Mouse (Mus musculus) neural tube, embryonic 15.5 days (tissue): Measurements from ENCODE around the gene D430042O09Rik. TPM values are rescaled to one million over a fixed set of nuclear protein-coding genes. Genes with fewer than 3 reads are reported as not detected.
A peak's percentile ranks its signal among the peaks of the same experiment; 100 is the strongest.
"Not testable (repeated sequence)": the region's sequence is repeated elsewhere in the genome, so short reads cannot be mapped to it uniquely, and the experiment has no call there.

Experiments
- ATAC-seq: fragments of 200-750 bp; cut with Nextera tagmentation; 2 replicates; pipeline ENCODE4 v1.8.0; 2017; ENCODE audit warnings: mild to moderate bottlenecking, moderate TSS enrichment, moderate library complexity; ENCODE audit not compliant: low FRiP score
- H3K27ac ChIP-seq: fragments of 300-500 bp; sonication (generic); replicated peaks from 2 replicates; pipeline ENCODE4 v1.5.1; 2015; ENCODE audit warnings: mild to moderate bottlenecking, inconsistent platforms
- H3K27me3 ChIP-seq: fragments of 300-500 bp; sonication (generic); replicated peaks from 2 replicates; pipeline ENCODE4 v1.6.1; 2015; ENCODE audit warnings: inconsistent platforms
- H3K36me3 ChIP-seq: fragments of 300-500 bp; sonication (generic); 2 replicates; pipeline ENCODE4 v1.6.1; 2015; ENCODE audit warnings: inconsistent platforms
- H3K4me1 ChIP-seq: fragments of 300-500 bp; sonication (generic); 2 replicates; pipeline ENCODE4 v1.6.1; 2015; ENCODE audit warnings: inconsistent platforms
- H3K4me2 ChIP-seq: fragments of 300-500 bp; sonication (generic); 2 replicates; pipeline ENCODE4 v1.6.1; 2015; ENCODE audit warnings: inconsistent platforms, mild to moderate bottlenecking, moderate library complexity
- H3K4me3 ChIP-seq: fragments of 300-500 bp; sonication (generic); replicated peaks from 2 replicates; pipeline ENCODE4 v1.5.1; 2015; ENCODE audit warnings: mild to moderate bottlenecking, inconsistent platforms
- H3K9ac ChIP-seq: fragments of 300-500 bp; sonication (generic); replicated peaks from 2 replicates; pipeline ENCODE4 v1.6.1; 2015; ENCODE audit warnings: mild to moderate bottlenecking, inconsistent platforms
- H3K9me3 ChIP-seq: fragments of 300-500 bp; sonication (generic); replicated peaks from 2 replicates; pipeline ENCODE4 v1.6.1; 2016; ENCODE audit warnings: inconsistent platforms
- WGBS: fragments of 180-500 bp; shearing (Covaris S2); methylation state at CpG from one replicate; pipeline ENCODE4 v1.1.7; 2015; ENCODE audit warnings: mixed read lengths; 5-methylcytosine and 5-hydroxymethylcytosine counted together
- polyA plus RNA-seq: library from polyadenylated mRNA; unstranded; fragments of >200 nt; fragmentation: Nextera tagmentation; extraction: Ambion mirVana; gene quantifications from 2 replicates; pipeline ENCODE4 v1.2.1, GENCODE M21; 2015

The D430042O09Rik gene
- polyA plus RNA-seq, 1 experiment from 2014 or later = 5.4 TPM

DNA sequence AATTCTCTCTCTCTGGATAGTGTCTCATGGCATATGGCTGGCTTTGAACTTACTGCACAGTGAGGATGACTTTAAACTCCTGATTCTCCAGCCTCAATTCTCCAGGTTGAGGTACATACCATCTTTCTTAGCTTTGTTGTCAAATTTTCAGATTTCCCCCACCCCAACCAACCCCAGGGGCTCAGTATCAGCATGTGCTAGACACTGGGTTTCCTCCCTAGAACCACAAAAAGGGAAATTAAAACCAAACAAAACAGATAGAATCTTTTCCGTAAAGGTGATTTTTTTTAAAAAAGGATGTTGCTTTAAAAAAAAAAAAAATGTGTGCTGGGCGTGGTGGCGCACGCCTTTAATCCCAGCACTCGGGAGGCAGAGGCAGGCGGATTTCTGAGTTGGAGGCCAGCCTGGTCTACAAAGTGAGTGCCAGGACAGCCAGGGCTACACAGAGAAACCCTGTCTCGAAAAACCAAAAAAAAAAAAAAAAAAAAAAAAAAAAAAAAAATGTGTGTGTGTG lies 5.9 kb downstream of the D430042O09Rik start:
- not testable (repeated sequence) for H3K4me3 ChIP-seq, ATAC-seq, H3K36me3 ChIP-seq, H3K9ac ChIP-seq, H3K4me2 ChIP-seq, H3K9me3 ChIP-seq, H3K4me1 ChIP-seq, H3K27me3 ChIP-seq, H3K27ac ChIP-seq
- 91% methylated on average over 7 of the region's 7 CpGs for WGBS

DNA sequence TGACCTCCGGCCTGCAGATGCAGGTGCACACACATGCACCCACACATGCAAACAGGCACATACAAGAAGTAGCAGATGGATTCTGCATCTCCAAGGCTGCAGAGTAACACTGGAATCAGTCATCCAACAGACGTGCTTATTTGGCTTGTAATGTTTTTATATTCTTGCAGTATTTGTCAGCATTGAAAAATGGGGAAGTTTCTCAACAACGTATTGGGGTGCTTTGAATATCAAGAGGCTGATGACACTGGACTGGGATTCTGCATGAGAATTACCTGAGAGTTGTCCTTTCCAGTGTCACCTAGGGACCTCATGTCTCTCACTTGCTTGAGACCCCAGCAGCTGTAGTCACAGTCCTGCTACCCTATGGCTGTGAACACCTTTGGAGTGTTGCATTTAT lies 7.1 kb downstream of the D430042O09Rik start:
- no peaks in the 10 kb centered on the region for H3K27me3 ChIP-seq
- H3K4me2 ChIP-seq = no peak overlapping the region
- WGBS = 92% methylated on average over 3 of the region's 3 CpGs
- ATAC-seq = no peak
- H3K9ac ChIP-seq = no peak overlapping the region
- no peak overlapping the region for H3K27ac ChIP-seq
- 0 out of 2 replicates have a peak, but pooled peaks cover under 1% of the 10 kb centered on the region for H3K4me1 ChIP-seq
- H3K4me3 ChIP-seq = no peak overlapping the region
- H3K9me3 ChIP-seq = no peaks in the 10 kb centered on the region
- H3K36me3 ChIP-seq = no peaks in the 10 kb centered on the region

DNA sequence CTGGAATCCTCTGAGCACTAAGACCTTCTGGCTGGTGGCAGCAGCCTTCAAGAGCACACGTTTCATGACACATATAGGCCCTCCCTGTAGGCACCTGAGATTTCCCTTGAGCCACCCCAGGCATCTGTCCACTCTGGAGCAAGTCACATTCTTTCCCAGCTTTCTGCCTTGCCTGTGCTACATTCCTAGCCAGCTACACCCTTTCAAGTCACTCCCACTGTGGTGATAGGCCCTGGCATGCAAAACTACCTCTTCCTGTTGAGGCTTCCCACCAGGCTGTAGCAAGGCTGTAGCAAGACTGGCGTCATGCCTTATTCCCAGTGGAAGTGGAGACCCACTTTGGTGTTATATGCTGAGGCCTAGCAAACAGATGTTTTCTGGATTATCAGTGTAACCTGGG lies 9.0 kb downstream of the D430042O09Rik start:
- Histone ChIP-seq H3K9me3 (no peaks in the 10 kb centered on the region), H3K4me1 (peaks cover 7% of the 10 kb centered on the region; the same call in 1 of the 2 replicates), H3K4me2 (no peak overlapping the region), H3K36me3 (no peaks in the 10 kb centered on the region), H3K4me3 (no peak overlapping the region), H3K27me3 (no peaks in the 10 kb centered on the region), H3K9ac (no peak overlapping the region), H3K27ac (no peak overlapping the region)
- 70% methylated on average over 2 of the region's 2 CpGs for WGBS
- no peak for ATAC-seq

DNA sequence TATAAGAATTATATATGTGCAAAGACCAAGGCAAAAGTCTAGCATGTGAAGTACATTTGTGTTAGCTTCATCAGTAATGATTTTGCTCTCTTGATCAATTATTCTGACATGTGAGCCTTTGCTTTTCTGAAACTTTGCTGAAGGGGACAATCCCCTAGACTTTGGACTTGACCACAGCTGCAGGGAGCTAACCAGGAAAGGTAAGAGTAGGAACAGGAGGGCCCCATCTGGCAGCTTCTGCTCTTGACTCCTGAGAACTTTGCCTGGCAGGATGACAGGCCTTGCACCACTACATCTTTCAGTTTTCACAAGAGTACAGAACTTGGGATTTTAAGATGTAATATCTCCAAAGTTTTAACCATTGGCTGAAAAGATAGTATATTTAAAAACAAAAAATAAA lies 9.9 kb downstream of the D430042O09Rik start:
- Histone ChIP-seq H3K4me2 (no peak overlapping the region), H3K4me1 (peaks cover 7% of the 10 kb centered on the region), H3K27me3 (no peaks in the 10 kb centered on the region), H3K9me3 (no peaks in the 10 kb centered on the region), H3K27ac (no peak overlapping the region), H3K36me3 (no peaks in the 10 kb centered on the region), H3K9ac (no peak overlapping the region), H3K4me3 (no peak overlapping the region)
- no peak for ATAC-seq

DNA sequence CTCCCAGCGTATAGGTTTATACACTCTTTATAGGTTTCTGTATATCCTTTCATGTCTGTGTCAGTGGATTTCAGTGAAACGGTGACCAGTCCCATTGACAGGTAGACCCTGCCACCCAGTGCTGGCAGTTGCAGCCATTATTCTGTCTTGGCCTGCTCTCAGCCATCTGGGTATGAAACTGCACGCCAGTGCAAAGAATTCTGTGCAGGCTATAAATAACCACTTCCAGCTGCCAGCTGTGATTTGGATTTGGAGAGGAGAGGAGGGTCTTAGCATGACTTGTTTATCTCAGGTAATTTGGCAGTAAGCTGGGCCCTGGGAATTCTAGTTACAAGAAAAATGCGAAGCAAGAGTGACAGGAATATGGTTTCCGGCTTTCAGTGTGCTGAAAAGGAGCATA lies 12.7 kb downstream of the D430042O09Rik start:
- H3K4me3 ChIP-seq = no peak overlapping the region
- no peaks in the 10 kb centered on the region for H3K27me3 ChIP-seq
- no peak overlapping the region for H3K4me2 ChIP-seq
- H3K9ac ChIP-seq = no peak overlapping the region
- no peak overlapping the region for H3K27ac ChIP-seq
- H3K9me3 ChIP-seq = no peaks in the 10 kb centered on the region
- WGBS = 61% methylated on average over 5 of the region's 5 CpGs
- H3K36me3 ChIP-seq = no peaks in the 10 kb centered on the region
- peaks cover 27% of the 10 kb centered on the region for H3K4me1 ChIP-seq
- ATAC-seq = no peak

DNA sequence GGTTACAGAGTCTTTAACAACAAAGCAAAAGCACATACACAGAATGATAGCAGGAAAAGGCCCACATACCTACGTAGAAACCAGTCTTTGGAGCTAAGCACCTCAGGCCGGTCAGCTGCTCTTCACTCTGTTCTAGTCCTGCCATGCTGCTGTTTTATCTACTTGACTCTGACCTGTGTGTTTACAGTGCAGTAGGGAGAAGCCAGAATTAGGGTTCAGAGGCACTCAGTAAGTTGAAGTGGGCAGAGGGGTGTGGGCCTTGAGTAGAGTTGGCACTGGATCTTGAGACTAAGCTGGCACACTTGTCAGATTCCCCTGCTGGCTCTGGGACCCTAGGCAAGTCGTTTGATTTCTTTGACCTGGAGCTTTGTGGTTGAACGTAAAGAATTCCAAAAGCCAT lies 13.3 kb downstream of the D430042O09Rik start:
- Histone ChIP-seq H3K27me3 (no peaks in the 10 kb centered on the region), H3K9me3 (no peaks in the 10 kb centered on the region), H3K36me3 (no peaks in the 10 kb centered on the region), H3K27ac (no peak overlapping the region), H3K4me3 (no peak overlapping the region), H3K4me2 (no peak overlapping the region), H3K4me1 (peaks cover 27% of the 10 kb centered on the region), H3K9ac (no peak overlapping the region)
- ATAC-seq = no peak
- WGBS = 85% methylated on average over 4 of the region's 4 CpGs

DNA sequence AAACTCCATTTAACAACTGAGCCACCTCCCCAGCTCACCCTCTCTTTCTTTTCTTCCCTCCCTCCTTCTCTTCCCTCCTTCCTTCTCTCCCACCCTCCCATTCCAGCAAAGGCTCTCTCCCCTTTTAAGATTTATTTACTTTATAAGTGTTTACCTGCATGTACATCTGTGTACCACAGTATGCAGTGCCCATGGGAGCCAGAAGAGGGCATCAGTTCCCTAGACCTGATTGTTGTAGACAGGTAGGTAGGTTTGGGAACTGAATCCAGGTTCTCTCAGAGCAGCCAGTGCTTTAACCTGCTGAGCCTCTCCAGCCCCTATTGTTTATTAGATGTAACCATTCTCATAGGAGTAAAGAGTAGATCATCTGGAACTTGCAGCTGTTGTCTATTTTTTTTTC lies 14.4 kb downstream of the D430042O09Rik start:
- Histone ChIP-seq H3K4me1 (peaks cover 27% of the 10 kb centered on the region), H3K4me2 (no peak overlapping the region), H3K36me3 (no peaks in the 10 kb centered on the region), H3K27me3 (no peaks in the 10 kb centered on the region), H3K4me3 (no peak overlapping the region), H3K9ac (no peak overlapping the region), H3K9me3 (no peaks in the 10 kb centered on the region), H3K27ac (no peak overlapping the region)
- no peak for ATAC-seq

DNA sequence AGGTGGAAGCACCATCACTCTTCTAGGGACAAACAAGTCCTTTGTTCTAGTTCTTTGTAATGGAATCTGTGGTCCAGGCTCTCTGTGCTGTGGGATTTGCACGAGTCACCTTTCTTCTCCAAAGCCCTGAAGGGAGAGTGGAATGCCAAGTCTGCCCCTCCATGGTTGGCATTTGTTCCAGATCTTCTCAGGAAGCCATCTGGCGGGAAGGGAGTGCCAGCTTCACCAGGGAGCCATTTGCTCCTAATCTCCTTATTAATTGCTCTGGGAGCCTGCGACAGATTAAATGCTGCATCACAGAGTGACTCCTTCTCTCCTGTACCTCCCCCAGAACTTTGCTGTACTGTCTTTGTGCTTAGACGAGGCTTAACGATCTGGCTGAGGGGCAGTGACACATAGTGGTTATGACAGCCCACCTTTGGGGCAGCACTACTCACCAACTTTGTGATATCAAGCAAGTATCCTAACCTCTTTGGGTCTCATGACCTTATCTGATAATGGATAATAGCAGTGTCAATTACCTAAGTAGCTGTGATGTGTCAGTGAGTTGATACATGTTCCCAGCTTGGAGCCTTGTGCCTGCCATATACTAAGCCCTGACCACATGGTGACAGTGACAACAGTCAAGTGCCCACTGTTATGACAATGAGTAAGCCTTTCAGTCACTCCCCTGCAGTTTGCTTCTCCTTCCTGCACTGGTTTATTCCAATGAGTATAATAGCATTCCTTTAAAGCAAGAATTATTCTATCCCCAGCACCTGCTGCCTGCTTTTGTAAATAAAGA lies 15.7 kb downstream of the D430042O09Rik start:
- no peak overlapping the region for H3K4me2 ChIP-seq
- no peak overlapping the region for H3K27ac ChIP-seq
- H3K9ac ChIP-seq = no peak overlapping the region
- no peaks in the 10 kb centered on the region for H3K9me3 ChIP-seq
- H3K36me3 ChIP-seq = no peaks in the 10 kb centered on the region
- H3K4me1 ChIP-seq = peaks cover 29% of the 10 kb centered on the region
- no peak for ATAC-seq
- WGBS = 26% methylated on average over 5 of the region's 5 CpGs
- H3K4me3 ChIP-seq = no peak overlapping the region
- H3K27me3 ChIP-seq = no peaks in the 10 kb centered on the region

DNA sequence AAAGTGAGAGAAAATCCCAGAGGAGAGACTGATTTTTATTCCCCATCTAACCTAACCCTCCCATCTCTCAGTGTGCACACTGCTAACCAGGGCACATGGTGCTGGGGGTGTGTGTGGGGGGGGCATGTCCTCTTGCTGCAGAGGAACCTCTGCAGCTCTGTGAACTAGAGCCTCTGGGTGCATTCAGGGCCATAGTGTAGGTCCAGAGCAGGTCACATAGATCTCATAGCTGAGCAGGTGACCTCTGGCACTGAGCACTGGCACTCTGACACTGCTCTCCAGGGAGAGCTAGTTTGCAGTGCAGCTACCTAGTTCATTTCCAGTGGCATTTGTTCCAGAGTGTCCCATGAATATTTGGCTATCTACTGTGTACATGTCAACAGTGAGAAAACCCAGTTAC lies 24.0 kb downstream of the D430042O09Rik start:
- ATAC-seq = no peak
- H3K36me3 ChIP-seq = no peaks in the 10 kb centered on the region
- H3K9ac ChIP-seq = no peak overlapping the region
- H3K9me3 ChIP-seq = no peaks in the 10 kb centered on the region
- H3K4me3 ChIP-seq = no peak overlapping the region
- H3K27me3 ChIP-seq = no peaks in the 10 kb centered on the region
- peak overlapping the region; percentile 39; the same call in 1 of the 2 replicates for H3K27ac ChIP-seq
- H3K4me1 ChIP-seq = peaks cover 14% of the 10 kb centered on the region; the same call in 1 of the 2 replicates
- no peak overlapping the region for H3K4me2 ChIP-seq

DNA sequence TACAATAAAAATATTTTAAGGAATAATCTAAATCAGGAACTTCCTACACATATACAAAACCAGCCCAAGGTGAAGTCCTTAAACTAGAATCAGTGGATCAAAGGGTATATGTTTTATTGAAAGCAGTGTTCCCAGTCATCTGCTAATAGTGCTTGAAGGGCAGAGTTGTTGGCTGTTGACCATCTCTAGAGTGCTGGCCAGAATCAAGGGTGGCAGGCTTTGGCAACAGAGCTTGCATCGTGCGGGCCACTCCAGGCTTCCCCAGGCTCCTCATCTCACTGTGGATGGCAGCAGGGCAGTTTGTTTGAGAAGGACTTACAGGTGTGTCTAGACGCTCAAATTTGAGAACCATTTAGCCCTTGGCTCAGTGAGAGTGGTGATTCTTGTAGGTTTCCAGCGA lies 26.1 kb downstream of the D430042O09Rik start:
- H3K4me3 ChIP-seq = no peak overlapping the region
- H3K9ac ChIP-seq = no peak overlapping the region
- WGBS = 94% methylated on average over 4 of the region's 4 CpGs
- peaks cover 10% of the 10 kb centered on the region; the same call in 1 of the 2 replicates for H3K4me1 ChIP-seq
- H3K9me3 ChIP-seq = no peaks in the 10 kb centered on the region
- no peak overlapping the region for H3K4me2 ChIP-seq
- no peaks in the 10 kb centered on the region for H3K27me3 ChIP-seq
- no peak for ATAC-seq
- no peak overlapping the region for H3K27ac ChIP-seq
- no peaks in the 10 kb centered on the region for H3K36me3 ChIP-seq

DNA sequence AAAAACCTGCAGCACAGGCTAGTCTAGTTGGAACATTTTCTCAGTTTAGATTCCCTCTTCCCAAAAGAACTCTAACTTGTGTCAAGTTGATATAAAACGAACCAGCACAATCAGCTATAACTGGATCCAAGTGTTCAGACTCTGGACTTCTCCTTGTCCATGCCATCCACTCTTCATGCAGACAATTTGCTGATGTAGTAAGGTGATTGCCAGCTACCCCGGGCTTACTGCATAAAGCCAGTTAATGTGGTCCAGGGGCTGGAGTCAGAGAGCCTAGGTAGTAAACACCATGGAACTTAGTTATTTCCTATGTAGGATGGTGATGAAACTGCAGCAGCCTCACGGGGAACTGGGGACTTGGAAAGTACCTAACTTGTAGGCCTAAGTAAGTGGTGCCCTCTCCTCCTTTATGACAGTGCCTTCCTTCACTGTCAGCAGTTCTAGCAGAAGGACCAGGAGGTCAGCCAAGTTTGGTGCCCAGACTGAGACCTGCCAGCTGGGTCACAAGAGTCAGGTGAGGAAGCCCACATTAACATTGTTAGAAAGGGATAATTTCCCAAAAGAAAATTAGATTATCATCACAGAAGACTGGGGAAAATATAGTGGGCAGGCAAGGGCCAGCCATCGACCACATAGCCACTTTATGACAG lies 28.8 kb downstream of the D430042O09Rik start:
- ATAC-seq = no peak
- 91% methylated on average over 4 of the region's 4 CpGs for WGBS

DNA sequence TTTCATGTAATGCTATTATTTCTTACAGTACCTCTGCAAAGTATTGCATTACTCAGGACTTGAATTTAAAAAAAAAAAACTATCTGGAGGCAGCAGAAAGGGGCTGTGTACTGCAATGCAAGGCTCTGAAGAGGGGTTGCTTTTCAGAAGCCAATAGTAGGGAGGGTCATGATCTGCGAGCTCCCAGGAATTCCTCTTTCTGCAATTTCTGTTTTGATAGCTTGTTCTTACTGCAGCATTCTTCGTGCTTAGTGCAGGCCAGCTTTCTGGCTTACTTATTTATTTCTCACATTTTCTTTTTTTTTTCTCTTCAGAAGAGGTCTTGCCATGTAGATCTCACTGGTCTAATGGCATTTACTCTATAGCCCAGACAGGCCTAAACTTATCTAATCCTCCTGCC lies 32.8 kb downstream of the D430042O09Rik start:
- Histone ChIP-seq H3K4me3 (no peak overlapping the region), H3K27ac (no peak overlapping the region), H3K4me1 (no peaks in the 10 kb centered on the region), H3K36me3 (no peaks in the 10 kb centered on the region), H3K27me3 (no peaks in the 10 kb centered on the region), H3K9me3 (no peaks in the 10 kb centered on the region), H3K4me2 (no peak overlapping the region), H3K9ac (no peak overlapping the region)
- WGBS = 94% methylated on average over 2 of the region's 2 CpGs
- ATAC-seq = no peak

More for the DNA sequence above, 28.8 kb downstream of the D430042O09Rik start:
- no peaks in the 10 kb centered on the region for H3K9me3 ChIP-seq
- H3K4me2 ChIP-seq = no peak overlapping the region
- no peaks in the 10 kb centered on the region for H3K27me3 ChIP-seq
- H3K27ac ChIP-seq = no peak overlapping the region
- H3K4me1 ChIP-seq = peaks cover 4% of the 10 kb centered on the region; the same call in 1 of the 2 replicates
- no peak overlapping the region for H3K9ac ChIP-seq
- no peak overlapping the region for H3K4me3 ChIP-seq
- H3K36me3 ChIP-seq = no peaks in the 10 kb centered on the region
